Mouse (Mus musculus): ENCODE measurements at regions not wholly inside any gene's neighbourhood (a gene's known extent, or its start where the extent isn't known, plus 50 kb on each side); places are given as distances from the start of the nearest gene placed in this dataset.

GRCm38 (mm10) chr5:112037080-112037479 lies 215.2 kb downstream of the Cryba4 start:
- H3K9ac ChIP-seq (ENCODE audit: insufficient read depth, low read depth) = no peak overlapping the region
- no peak for TF ChIP-seq NRF1 (IDR thresholded peaks at IDR 0.05; ENCODE audit: low read depth, low read length)
- no peak for TF ChIP-seq USF2 (conservative IDR thresholded peaks at IDR 0.05; ENCODE audit: low read depth, low read length)
- no peak for TF ChIP-seq HCFC1 (IDR thresholded peaks at IDR 0.05; ENCODE audit: low read depth, low read length)
- in situ Hi-C loops (cut with MboI; ENCODE audit: low pct_ligation_motif_present, low pct_unique_long_range_greater_than_20kb, low sequenced_read_pairs) = no loop called here
- DNase-seq (ENCODE audit: extremely low read depth) = no peak
- no peak overlapping the region for H3K4me3 ChIP-seq (replicated peaks in 1 of 3; ENCODE audit: low read depth in 2 of 3, low read length in 2 of 3, poor library complexity in 1 of 3)
- H3K36me3 ChIP-seq (replicated peaks in 1 of 2; ENCODE audit: control insufficient read depth in 1 of 2, insufficient read depth in 1 of 2, low read length in 1 of 2) = no peaks in the 10 kb centered on the region
- dilution Hi-C loops (cut with MboI; ENCODE audit: extremely low pct_ligation_motif_present, extremely low pct_unique_long_range_greater_than_20kb, low sequenced_read_pairs) = no loop called here
- peaks cover 92% of the 10 kb centered on the region for H3K9me3 ChIP-seq (replicated peaks; ENCODE audit: low read length)
- no peaks in the 10 kb centered on the region for H3K27me3 ChIP-seq (replicated peaks)
- no peak overlapping the region for H3K27ac ChIP-seq (ENCODE audit: insufficient read depth, low read depth)
- H3K4me2 ChIP-seq (ENCODE audit: insufficient read depth, low read depth, poor library complexity, severe bottlenecking) = no peak overlapping the region
- H3K79me2 ChIP-seq (replicated peaks; ENCODE audit: control insufficient read depth, extremely low read depth, insufficient read depth, poor library complexity, severe bottlenecking) = no peaks in the 10 kb centered on the region
- no peaks in the 10 kb centered on the region for H3K4me1 ChIP-seq (ENCODE audit: control insufficient read depth in 1 of 2, insufficient read depth in 2 of 2)

- no peak overlapping the region for H3K9ac ChIP-seq (ENCODE audit: insufficient read depth, low read depth)
- dilution Hi-C loops (cut with MboI; ENCODE audit: extremely low pct_ligation_motif_present, extremely low pct_unique_long_range_greater_than_20kb, low sequenced_read_pairs) = no loop called here
- no peak overlapping the region for H3K4me2 ChIP-seq (ENCODE audit: insufficient read depth, low read depth, poor library complexity, severe bottlenecking)
- no peak overlapping the region for H3K27ac ChIP-seq (ENCODE audit: insufficient read depth, low read depth)
- TF ChIP-seq ELF1 (IDR thresholded peaks at IDR 0.05; ENCODE audit: low read depth, low read length) (no peak), MAZ (IDR thresholded peaks at IDR 0.05; ENCODE audit: low read depth, low read length) (no peak), TBP (conservative IDR thresholded peaks at IDR 0.05; ENCODE audit: low read depth, low read length) (no peak), RCOR1 (conservative IDR thresholded peaks at IDR 0.05; ENCODE audit: low read depth, low read length) (no peak), TCF12 (IDR thresholded peaks at IDR 0.05; ENCODE audit: low read depth, low read length) (no peak), CHD2 (IDR thresholded peaks at IDR 0.05; ENCODE audit: low read length) (no peak)
- no peaks in the 10 kb centered on the region for H3K79me2 ChIP-seq (replicated peaks; ENCODE audit: control insufficient read depth, extremely low read depth, insufficient read depth, poor library complexity, severe bottlenecking)
- no peaks in the 10 kb centered on the region for H3K4me1 ChIP-seq (ENCODE audit: control insufficient read depth in 1 of 2, insufficient read depth in 2 of 2)
- no peaks in the 10 kb centered on the region for H3K27me3 ChIP-seq (replicated peaks)
- DNase-seq (ENCODE audit: extremely low read depth) = no peak
- no peak overlapping the region for H3K4me3 ChIP-seq (replicated peaks in 1 of 3; ENCODE audit: low read depth in 2 of 3, low read length in 2 of 3, poor library complexity in 1 of 3)
- peaks cover 90% of the 10 kb centered on the region for H3K9me3 ChIP-seq (replicated peaks; ENCODE audit: low read length)
- no peaks in the 10 kb centered on the region for H3K36me3 ChIP-seq (replicated peaks in 1 of 2; ENCODE audit: control insufficient read depth in 1 of 2, insufficient read depth in 1 of 2, low read length in 1 of 2)
- in situ Hi-C loops (cut with MboI; ENCODE audit: low pct_ligation_motif_present, low pct_unique_long_range_greater_than_20kb, low sequenced_read_pairs) = no loop called here
Observed at GRCm38 (mm10) chr5:112039645-112040372, 212.5 kb downstream of the Cryba4 start.

- TF ChIP-seq EP300 (IDR thresholded peaks at IDR 0.05; ENCODE audit: low read length) (no peak), IRF4 (IDR thresholded peaks at IDR 0.05; ENCODE audit: low read depth, low read length) (no peak), JUND (conservative IDR thresholded peaks at IDR 0.05; ENCODE audit: low read depth, low read length) (no peak), TCF12 (IDR thresholded peaks at IDR 0.05; ENCODE audit: low read depth, low read length) (no peak)
- no peaks in the 10 kb centered on the region for H3K4me1 ChIP-seq (ENCODE audit: control insufficient read depth in 1 of 2, insufficient read depth in 2 of 2)
- H3K36me3 ChIP-seq (replicated peaks in 1 of 2; ENCODE audit: control insufficient read depth in 1 of 2, insufficient read depth in 1 of 2, low read length in 1 of 2) = no peaks in the 10 kb centered on the region
- no peak for DNase-seq (ENCODE audit: extremely low read depth)
- no peaks in the 10 kb centered on the region for H3K27me3 ChIP-seq (replicated peaks)
- H3K9me3 ChIP-seq (replicated peaks; ENCODE audit: low read length) = peaks cover 90% of the 10 kb centered on the region
- H3K79me2 ChIP-seq (replicated peaks; ENCODE audit: control insufficient read depth, extremely low read depth, insufficient read depth, poor library complexity, severe bottlenecking) = no peaks in the 10 kb centered on the region
- in situ Hi-C loops (cut with MboI; ENCODE audit: low pct_ligation_motif_present, low pct_unique_long_range_greater_than_20kb, low sequenced_read_pairs) = no loop called here
- dilution Hi-C loops (cut with MboI; ENCODE audit: extremely low pct_ligation_motif_present, extremely low pct_unique_long_range_greater_than_20kb, low sequenced_read_pairs) = no loop called here
- H3K9ac ChIP-seq (ENCODE audit: insufficient read depth, low read depth) = no peak overlapping the region
- no peak overlapping the region for H3K4me3 ChIP-seq (replicated peaks in 1 of 3; ENCODE audit: low read depth in 2 of 3, low read length in 2 of 3, poor library complexity in 1 of 3)
- H3K4me2 ChIP-seq (ENCODE audit: insufficient read depth, low read depth, poor library complexity, severe bottlenecking) = no peak overlapping the region
- no peak overlapping the region for H3K27ac ChIP-seq (ENCODE audit: insufficient read depth, low read depth)
Observed at GRCm38 (mm10) chr5:112040678-112041077, 211.6 kb downstream of the Cryba4 start.

Measured in CH12.LX (cell line).